Mouse (Mus musculus) embryo, embryonic 10 days (tissue): Measurements from ENCODE around the gene March10.

Experiments used
- DNase-seq: peaks from one replicate; pipeline ENCODE4 v3.0.0-alpha.2; 2015; ENCODE audit warnings: low spot score

March10 gene

GRCm38 (mm10) chr11:105466756-105467155 lies 10.2 kb upstream of the March10 start:
- no peak for DNase-seq

- DNase-seq: no peak
These were observed 9.0 kb upstream of the March10 start for GRCm38 (mm10) chr11:105465488-105465887.

GRCm38 (mm10) chr11:105464430-105464967 lies 8.0 kb upstream of the March10 start:
- DNase-seq: no peak

- peak; percentile 16 for DNase-seq
These were observed 3.4 kb upstream of the March10 start for GRCm38 (mm10) chr11:105459900-105460299.

GRCm38 (mm10) chr11:105457041-105457440 lies 506 bp upstream of the March10 start:
- DNase-seq: no peak

GRCm38 (mm10) chr11:105455118-105455517 lies 1.4 kb downstream of the March10 start:
- DNase-seq: no peak

GRCm38 (mm10) chr11:105453084-105453483 lies 3.5 kb downstream of the March10 start:
- DNase-seq: no peak

- no peak for DNase-seq
These were observed 4.0 kb downstream of the March10 start for GRCm38 (mm10) chr11:105452504-105452903.

- peak; percentile 31 for DNase-seq
These were observed 4.9 kb downstream of the March10 start for GRCm38 (mm10) chr11:105451553-105452135.

- DNase-seq: no peak
These were observed 6.8 kb downstream of the March10 start for GRCm38 (mm10) chr11:105449581-105450315.

- DNase-seq: peak; percentile 33
These were observed 8.9 kb downstream of the March10 start for GRCm38 (mm10) chr11:105447661-105448060.

GRCm38 (mm10) chr11:105446221-105446620 lies 10.3 kb downstream of the March10 start:
- DNase-seq: no peak

GRCm38 (mm10) chr11:105445741-105446140 lies 10.8 kb downstream of the March10 start:
- DNase-seq: no peak

GRCm38 (mm10) chr11:105444929-105445328 lies 11.6 kb downstream of the March10 start:
- no peak for DNase-seq

- no peak for DNase-seq
These were observed 13.0 kb downstream of the March10 start for GRCm38 (mm10) chr11:105443505-105443904.

- DNase-seq: no peak
These were observed 16.7 kb downstream of the March10 start for GRCm38 (mm10) chr11:105439796-105440195.

- DNase-seq: no peak
These were observed 17.6 kb downstream of the March10 start for GRCm38 (mm10) chr11:105438907-105439306.

- DNase-seq: no peak
These were observed 30.1 kb downstream of the March10 start for GRCm38 (mm10) chr11:105426441-105426840.

- DNase-seq: no peak
These were observed 31.9 kb downstream of the March10 start for GRCm38 (mm10) chr11:105424643-105425042.

- no peak for DNase-seq
These were observed 35.7 kb downstream of the March10 start for GRCm38 (mm10) chr11:105420671-105421450.

GRCm38 (mm10) chr11:105419946-105420345 lies 36.6 kb downstream of the March10 start:
- no peak for DNase-seq

GRCm38 (mm10) chr11:105414009-105414408 lies 42.5 kb downstream of the March10 start:
- DNase-seq: no peak

GRCm38 (mm10) chr11:105409408-105409807 lies 47.1 kb downstream of the March10 start:
- DNase-seq: no peak
